Mouse (Mus musculus): ENCODE data around the gene Per2.

The Per2 gene

DNA sequence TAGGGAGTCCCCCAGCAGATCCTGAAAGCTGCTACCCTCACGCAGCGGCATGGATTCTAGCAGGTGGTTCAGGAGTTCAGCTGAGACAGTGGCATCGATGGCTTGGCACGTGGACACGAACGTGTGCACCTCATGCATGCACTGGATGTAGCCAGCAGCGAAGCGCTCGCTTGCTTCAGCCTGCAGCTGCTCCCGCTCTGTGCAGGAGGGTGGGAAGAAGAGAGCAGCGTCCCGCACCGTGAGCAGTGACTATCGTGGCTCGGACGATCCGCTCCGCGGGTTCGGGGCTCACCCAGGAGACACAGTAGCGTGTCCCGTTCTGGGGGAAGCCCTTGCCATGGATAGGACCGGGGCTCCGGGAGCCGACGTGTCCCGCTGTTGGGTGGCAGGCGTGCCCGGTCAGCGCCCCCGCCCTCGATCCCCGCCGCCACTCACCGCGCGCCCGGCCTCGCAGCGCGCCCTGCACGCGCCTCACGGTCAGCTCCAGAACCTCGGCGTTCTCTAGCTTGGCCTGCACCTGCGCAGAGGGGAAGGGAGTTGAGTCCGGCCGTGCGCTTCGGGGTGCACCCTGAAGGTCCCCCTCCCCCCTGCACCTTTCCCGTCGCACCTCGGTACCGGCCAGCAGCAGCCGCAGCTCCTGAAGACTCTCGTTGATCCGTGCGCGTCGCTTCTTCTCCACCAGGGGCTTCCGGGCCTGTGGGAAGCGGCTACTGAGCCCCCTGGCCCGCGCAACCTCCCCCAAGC, 46.7 kb downstream of the Per2 start:
- in situ Hi-C loops (cut with MboI; ENCODE audit: low pct_unique_long_range_greater_than_20kb in 1 of 2, low sequenced_read_pairs in 2 of 2, unreplicated experiment in 1 of 2): no loop called here

DNA sequence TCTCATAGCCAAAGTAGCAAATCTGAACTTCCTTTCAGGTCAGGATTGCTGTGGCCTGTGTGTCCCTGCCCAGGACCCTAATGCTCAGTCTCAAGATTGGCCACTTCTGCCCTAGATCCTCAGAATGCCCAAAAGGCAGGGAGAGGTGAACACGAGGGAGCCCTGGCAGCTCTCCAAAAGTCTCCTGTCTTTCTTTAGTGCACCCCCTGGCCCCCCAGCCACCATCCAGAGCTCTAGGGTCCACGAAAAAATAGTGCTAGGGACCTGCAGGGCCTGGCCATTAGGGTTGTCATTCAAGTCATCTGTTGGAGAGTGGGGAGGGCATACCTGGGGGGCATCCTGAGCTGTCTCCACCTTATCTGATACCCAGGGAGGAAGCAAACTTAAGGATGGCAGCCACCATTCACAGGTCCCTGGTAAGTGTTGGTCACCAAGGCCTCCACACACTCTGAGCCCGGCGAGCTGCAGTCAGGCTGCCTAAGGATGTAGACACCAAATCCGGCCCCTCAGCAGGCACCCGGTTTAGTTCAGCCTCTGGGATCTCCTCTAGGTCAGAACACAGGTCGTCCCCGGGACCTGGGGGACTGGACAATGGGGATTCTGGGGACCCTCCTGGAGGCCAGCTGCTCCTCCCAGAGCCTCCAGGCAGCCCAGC, 47.4 kb downstream of the Per2 start:
- in situ Hi-C loops (cut with MboI; ENCODE audit: low pct_unique_long_range_greater_than_20kb in 1 of 2, low sequenced_read_pairs in 2 of 2, unreplicated experiment in 1 of 2): no loop called here

DNA sequence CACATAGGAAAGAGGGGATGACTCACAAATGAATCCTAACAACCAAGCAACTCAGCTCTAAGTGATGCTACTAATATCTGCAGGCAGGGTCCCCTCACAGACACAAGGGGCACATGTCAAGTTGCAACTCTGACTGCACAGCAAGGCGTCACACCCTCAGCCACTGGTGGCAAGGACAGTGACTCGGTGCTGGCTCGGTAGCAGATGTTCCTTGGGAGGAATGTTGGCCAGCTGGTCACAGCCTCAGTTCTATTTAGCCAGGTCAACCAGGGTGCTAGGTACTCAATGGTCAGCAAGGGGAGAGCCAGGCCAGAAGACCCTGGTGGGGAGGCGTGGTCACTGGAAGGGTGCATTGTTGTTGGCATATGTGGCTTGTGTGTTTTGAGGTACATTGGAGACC, 51.3 kb downstream of the Per2 start:
- in situ Hi-C loops (cut with MboI; ENCODE audit: low pct_unique_long_range_greater_than_20kb in 1 of 2, low sequenced_read_pairs in 2 of 2, unreplicated experiment in 1 of 2): no loop called here

DNA sequence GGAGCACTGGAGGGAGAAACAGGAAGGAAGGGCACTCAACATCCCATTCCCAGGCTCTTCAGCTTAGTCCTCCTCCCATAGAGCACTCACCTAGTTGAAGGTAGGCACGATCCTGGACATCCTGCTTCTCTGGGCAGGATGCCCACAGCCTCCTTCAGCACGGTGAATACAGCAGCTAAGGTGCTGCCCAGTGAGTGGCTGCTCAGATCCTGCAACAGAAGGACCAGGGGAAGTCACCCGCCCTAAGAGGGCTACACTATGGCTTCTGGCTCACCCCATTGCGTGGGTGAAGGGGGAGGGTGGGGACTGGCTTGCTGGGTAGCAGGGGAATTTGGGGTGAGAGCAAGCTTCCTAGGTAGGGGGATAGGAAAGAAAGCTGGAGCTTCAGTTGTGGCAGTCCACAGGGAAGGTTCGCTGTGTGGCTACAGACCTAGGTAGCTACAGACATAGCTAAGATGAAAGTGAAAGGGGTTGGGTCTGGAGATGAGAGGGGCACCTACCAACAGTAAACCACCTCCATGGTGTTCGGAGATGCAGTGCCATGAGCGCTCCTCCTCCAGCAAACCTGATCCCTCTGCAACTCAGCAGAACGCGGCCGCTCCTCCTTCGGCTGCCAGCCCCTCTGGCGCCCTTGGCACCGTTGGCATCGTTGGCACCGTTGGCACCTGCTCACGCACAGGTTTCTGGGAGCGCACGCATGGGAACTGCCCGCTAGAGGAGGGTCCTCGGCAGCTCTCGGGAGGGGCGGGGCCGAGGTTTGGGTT, 53.5 kb downstream of the Per2 start:
- in situ Hi-C loops (cut with MboI; ENCODE audit: low pct_unique_long_range_greater_than_20kb in 1 of 2, low sequenced_read_pairs in 2 of 2, unreplicated experiment in 1 of 2): no loop called here

DNA sequence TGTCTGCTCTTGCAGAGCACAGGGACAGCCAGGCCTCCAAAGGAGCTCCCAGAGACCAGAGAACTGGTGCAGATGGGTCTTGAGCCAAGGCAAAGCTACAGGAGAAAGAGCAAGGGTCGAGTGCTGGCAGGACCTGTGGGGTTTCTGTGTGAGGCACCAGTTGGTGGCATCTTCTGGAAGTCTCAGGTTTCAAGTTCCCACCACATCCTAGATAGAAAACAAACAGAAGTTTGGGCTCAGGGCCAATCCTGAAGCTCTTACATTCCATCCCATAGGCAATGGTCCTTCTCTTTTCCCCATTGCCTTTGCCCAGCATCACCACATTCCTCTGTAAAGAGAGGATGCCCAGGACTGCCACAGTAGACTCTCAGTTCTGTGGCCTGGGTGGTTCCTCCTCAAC, 54.1 kb downstream of the Per2 start:
- in situ Hi-C loops (cut with MboI; ENCODE audit: low pct_unique_long_range_greater_than_20kb in 1 of 2, low sequenced_read_pairs in 2 of 2, unreplicated experiment in 1 of 2): no loop called here

DNA sequence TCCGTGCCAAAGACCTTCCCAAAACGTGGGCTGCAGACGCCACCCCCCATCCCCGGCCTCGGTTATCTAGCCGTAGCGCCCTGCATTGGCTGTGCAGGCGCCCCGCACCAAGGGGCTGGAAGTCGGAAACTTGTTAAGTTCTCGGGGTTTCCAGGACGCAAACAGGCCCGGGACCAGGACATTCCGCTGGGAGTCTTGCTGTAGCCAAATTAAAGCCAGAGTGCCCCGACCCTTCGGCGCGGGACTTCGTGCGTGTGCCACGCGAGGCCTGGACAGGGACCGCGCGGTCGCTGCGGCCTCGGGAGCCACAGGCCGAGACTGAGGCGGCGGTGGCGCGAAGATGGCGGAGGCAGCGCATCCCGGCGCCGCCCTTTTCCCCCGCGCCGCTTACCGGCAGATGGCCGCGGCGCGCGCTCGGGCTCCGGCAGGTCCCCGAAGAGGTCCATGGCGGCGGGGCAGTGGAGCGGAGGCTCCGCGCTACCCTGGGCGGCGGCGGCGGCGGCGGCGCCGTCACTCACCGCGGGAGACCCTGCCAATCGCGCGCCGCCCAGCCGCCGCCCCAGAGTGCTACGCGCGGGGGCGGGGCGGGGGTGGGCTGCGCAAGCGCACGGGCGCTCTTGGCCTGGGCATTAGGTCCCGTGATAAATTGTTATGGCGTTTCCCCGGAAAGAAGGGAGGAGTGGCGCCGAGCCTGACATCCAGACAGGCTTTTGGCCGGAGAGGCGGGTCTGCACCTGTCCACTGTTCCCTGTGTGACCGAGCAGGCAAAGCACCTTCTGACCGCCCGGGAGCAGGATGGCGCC, 60.7 kb downstream of the Per2 start, which contains the start of gene Ilkap:
TSS of gene Ilkap (minus strand) at position 556 of the 803 bp plus-strand sequence.
- in situ Hi-C loops (cut with MboI; ENCODE audit: low pct_unique_long_range_greater_than_20kb in 1 of 2, low sequenced_read_pairs in 2 of 2, unreplicated experiment in 1 of 2): no loop called here

DNA sequence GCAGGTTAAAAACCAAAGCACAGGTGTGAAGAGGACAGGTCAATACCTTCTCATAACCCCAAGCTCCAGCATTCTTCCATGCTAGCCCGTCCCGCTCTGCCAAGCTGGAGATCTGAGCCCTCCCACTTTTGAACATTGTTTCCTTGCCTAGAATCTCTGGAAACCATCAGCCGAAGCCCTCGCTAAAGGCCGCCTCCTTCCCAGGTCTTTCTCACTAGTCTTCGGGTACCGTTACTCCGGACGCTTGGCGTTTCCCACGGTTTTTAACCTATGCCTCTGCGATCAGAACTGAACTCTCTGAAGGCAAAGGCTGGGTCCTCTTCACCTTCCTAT, 61.2 kb downstream of the Per2 start:
- in situ Hi-C loops (cut with MboI; ENCODE audit: low pct_unique_long_range_greater_than_20kb in 1 of 2, low sequenced_read_pairs in 2 of 2, unreplicated experiment in 1 of 2): no loop called here

DNA sequence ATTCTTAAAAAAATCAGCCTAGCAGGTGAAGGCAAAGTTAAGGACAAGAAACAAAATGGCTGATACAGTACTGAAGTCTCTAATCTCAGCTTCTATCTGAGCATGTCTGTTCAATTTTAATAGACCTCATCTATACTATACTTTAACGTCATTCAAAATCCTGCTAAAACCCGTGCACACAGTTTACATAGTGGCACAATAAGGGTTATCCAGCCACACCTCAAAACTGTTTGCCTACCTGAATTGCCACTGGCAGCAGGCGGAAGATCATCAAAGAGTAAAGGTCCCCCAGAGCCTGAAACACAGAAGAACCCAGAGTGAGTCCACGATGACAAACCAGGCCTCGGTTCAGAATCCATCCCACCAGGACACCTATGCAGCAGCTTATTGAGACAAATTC, 68.8 kb downstream of the Per2 start:
- in situ Hi-C loops (cut with MboI; ENCODE audit: low pct_unique_long_range_greater_than_20kb in 1 of 2, low sequenced_read_pairs in 2 of 2, unreplicated experiment in 1 of 2): no loop called here

DNA sequence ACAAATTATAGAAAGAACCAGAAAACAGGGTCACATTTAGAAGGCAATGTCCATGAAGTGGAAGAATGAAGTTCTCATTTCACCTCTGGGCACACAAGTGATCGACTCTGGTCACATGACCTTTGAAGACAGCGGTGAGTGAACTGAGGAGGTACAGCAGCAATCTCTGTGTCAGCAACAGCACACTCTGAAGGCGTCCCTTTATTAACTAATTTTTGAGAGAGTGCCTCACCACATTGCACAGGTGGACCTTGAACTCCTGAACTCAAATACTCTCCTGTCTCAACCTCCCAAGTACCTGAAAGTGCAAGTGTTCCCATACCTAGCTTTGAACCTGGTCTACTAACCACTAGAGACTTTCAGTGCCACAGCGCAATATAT, 78.0 kb downstream of the Per2 start:
- in situ Hi-C loops (cut with MboI; ENCODE audit: low pct_unique_long_range_greater_than_20kb in 1 of 2, low sequenced_read_pairs in 2 of 2, unreplicated experiment in 1 of 2): no loop called here

DNA sequence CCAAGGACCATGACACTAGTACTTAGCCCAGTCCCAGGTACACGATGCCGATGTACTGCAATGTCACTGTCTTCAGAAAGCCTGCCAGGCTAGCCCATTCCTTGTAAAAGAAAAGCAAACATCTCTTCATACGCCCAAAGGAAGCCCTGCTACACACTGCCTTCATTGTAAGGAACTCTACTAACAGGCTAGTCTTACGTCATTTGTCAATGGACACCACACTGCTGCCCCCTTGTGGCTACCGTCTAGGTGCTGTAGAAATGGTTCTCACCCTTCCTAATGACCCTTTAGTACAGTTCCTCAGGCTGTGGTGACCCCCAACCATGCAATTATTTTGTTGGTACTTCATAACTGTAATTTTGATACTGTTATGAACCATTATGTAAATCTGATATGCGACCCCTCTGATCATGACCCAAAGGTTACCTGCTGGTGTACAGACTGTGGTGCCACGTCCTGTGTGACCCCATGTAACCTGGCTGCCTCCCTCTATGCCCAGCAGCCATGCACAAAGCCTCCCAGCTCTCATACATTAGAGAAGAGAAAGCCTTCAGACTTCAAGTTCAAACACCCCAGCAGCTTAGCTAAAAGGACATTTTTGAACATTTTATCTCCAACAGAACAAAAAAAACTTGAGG, 78.6 kb downstream of the Per2 start:
- in situ Hi-C loops (cut with MboI; ENCODE audit: low pct_unique_long_range_greater_than_20kb in 1 of 2, low sequenced_read_pairs in 2 of 2, unreplicated experiment in 1 of 2): no loop called here

DNA sequence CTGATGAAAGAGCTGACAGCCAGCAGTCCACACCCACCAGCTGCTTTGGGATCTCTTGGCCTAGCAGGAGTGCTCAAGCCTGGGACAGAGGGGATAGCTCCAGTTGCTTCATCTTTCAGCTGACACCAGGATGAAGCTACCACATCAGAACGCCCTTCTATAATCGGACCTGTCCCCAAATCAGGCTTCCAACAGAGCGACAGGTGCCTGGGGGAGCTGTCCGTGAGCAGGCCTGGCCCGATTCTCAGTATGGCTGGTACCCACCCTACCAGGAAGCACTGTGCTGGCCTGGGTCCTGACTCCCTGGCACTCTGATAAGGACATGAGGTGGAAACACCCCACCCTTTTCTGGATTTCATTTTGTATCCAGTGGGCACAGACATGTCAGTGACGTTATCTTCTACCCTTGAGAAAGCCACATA, 85.7 kb downstream of the Per2 start:
- in situ Hi-C loops (cut with MboI; ENCODE audit: low pct_unique_long_range_greater_than_20kb in 1 of 2, low sequenced_read_pairs in 2 of 2, unreplicated experiment in 1 of 2): no loop called here

DNA sequence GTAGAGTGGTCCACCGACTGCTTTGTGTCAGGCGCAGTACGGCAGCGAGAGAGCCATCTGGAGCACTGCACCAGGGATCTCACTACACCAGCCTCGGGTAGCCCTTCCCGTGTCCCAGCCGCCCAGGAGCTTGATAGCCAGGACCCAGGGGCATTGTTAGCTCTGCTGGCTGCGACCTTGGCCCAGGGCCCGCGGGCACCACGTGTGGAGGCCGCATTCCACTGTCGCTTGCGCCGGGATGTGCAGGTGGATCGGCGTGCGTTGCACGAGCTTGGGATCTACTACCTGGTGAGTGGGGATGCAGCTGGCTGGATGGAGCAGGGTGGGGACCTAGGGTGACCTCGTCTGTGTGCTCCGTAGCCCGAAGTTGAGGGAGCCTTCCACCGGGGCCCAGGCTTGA, 89.1 kb downstream of the Per2 start:
- in situ Hi-C loops (cut with MboI; ENCODE audit: low pct_unique_long_range_greater_than_20kb in 1 of 2, low sequenced_read_pairs in 2 of 2, unreplicated experiment in 1 of 2): no loop called here

DNA sequence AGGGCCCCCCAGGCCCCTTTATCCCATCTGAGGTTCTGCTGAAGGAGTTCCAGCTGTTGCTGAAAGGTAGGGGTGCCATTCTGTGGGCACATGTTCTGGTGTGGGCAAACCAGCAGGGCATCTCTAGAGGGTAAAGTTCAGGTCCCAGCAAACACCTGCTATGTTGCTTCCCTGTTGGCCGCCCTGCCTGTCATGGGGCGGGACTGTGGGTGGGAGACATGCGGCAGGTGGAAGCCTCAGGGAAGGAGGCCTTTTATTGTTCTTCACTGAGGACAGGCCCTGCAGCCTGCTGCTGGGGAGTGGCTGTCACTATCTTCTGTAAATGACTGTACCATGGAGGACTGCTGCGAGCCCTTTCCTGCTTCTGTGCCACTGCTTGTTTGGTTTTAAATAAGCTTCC, 89.7 kb downstream of the Per2 start:
- in situ Hi-C loops (cut with MboI; ENCODE audit: low pct_unique_long_range_greater_than_20kb in 1 of 2, low sequenced_read_pairs in 2 of 2, unreplicated experiment in 1 of 2): no loop called here

DNA sequence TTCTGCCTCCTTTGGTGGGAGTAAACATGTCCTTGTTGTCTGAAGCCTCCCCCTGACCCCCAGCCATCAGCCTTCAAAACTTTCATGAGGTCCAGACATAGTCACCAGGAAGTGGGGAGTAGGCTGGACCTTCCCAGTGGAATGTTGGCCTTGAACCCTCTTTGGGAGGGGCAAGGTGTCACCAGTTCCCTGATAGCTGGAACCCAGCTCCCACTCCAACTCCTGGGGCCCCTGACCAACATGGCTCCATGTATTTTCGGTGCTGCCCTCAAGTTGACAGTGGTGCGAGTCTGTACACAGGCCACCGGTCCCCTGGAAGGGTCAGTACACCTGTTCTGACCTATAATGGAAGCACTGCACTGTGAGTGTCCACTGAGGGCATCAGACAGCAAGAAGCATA, 91.8 kb downstream of the Per2 start:
- in situ Hi-C loops (cut with MboI; ENCODE audit: low pct_unique_long_range_greater_than_20kb in 1 of 2, low sequenced_read_pairs in 2 of 2, unreplicated experiment in 1 of 2): no loop called here

DNA sequence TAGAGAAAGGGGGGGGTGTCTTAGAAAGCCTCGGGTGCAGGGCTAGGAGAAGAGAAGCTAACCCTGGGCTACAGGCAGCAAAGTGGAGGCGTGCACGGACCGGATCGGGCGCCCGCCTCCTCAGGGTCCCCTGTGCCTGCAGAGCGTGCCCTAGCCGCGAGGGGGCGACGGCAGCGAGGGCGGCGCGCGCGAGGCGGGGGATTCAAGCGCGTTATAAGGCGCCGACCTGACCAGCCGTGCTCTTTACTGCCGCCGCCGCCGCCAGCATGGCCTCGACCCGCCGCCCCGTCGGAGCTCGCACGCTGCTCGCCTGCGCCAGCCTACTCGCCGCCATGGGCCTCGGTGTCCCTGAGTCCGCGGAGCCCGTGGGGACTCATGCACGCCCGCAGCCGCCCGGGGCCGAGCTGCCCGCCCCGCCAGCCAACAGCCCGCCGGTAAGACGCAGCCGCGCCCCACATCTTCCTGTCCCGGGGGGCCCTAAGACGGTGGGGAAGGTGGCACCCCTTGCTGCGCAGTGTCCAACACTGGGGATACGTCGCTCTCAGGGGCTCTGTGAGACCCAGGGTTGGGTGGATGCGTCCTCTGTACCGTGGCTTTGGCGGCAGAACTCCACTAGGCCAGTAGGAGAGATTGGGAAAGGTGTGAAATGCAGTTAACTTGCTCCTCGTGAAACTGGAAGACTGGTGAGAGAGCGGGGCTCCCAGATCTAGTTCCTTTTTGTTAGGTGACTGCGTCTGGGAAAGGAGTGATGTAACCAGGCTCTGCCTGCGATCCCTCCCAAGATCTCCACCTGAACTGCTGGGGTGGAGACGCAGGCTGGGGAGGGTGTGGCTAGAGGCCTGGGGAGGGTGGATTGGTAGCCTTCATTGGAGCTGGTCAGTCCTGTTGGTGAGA, 92.7 kb downstream of the Per2 start, which contains the start of gene Erfe:
TSS of gene Erfe (plus strand) at position 216 of the 894 bp plus-strand sequence.
- in situ Hi-C loops (cut with MboI; ENCODE audit: low pct_unique_long_range_greater_than_20kb in 1 of 2, low sequenced_read_pairs in 2 of 2, unreplicated experiment in 1 of 2): no loop called here
